Mouse (Mus musculus): ENCODE results near the gene 9130019O22Rik. TPM values are rescaled to one million over a fixed set of nuclear protein-coding genes. Genes with fewer than 3 reads are reported as not detected.
"Not testable (repeated sequence)": the region's sequence is repeated elsewhere in the genome, so short reads cannot be mapped to it uniquely, and the experiment has no call there.

Gene 9130019O22Rik
- total RNA-seq, 2 experiments from 2014 or later = not detected

DNA sequence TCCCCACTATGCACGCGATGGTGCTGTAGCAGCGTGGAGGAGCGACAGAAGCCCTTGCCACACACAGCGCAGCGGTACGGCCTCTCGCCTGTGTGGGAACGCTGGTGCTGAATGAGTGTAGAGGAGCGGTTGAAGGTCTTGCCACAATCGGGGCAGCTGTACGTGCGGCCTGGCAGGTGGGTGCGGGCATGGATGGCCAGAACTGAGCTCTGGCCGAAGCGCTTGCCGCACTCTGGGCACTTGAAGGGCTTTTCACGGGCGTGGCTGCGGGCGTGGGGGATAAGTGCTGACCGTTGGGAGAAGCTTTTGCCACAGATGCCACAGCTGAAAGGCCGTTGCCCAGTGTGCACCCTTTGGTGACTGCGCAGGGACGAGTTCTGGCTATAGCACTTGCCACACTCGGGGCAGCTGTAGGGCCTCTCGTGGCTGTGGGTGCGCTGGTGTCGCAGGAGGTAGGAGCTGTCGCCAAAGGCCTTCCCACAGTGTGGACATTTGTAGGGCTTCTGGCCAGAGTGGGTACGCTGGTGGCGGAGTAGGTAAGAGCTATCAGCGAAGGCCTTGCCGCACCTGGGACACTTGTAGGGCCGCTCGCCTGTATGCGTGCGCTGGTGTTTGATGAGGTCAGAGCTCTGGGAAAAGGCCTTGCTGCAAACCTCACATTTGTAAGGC is 43.5 kb downstream of the 9130019O22Rik start:
- ATAC-seq (replicated peaks; ENCODE audit: low FRiP score, poor library complexity, severe bottlenecking) = no peak

- ATAC-seq (replicated peaks; ENCODE audit: low FRiP score, poor library complexity, severe bottlenecking) = no peak
These were observed 44.1 kb downstream of the 9130019O22Rik start for GRCm38 (mm10) chr7:127342888-127343287.

DNA sequence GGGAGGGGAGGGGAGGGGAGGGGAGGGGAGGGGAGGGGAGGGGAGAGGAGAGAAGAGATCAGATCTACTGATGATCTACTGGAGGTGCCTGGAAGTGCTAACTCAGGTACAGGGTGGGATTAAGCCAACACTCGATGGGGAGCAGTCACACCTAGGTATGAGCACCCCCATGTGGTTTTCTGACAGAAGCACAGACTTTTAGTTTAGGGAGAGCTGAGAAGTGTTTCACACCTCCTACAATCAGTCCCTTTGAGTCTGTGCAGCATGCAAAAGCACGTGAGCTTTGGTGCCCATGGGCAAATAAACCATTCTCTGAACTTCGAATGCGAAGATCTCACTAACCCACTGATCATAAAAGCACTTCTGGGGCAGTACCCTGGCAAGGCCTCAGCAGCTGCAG is 44.6 kb downstream of the 9130019O22Rik start:
- no peak for ATAC-seq (replicated peaks; ENCODE audit: low FRiP score, poor library complexity, severe bottlenecking)

GRCm38 (mm10) chr7:127341861-127342260 is 45.1 kb downstream of the 9130019O22Rik start:
- not testable (repeated sequence) for ATAC-seq (replicated peaks; ENCODE audit: low FRiP score, poor library complexity, severe bottlenecking)

DNA sequence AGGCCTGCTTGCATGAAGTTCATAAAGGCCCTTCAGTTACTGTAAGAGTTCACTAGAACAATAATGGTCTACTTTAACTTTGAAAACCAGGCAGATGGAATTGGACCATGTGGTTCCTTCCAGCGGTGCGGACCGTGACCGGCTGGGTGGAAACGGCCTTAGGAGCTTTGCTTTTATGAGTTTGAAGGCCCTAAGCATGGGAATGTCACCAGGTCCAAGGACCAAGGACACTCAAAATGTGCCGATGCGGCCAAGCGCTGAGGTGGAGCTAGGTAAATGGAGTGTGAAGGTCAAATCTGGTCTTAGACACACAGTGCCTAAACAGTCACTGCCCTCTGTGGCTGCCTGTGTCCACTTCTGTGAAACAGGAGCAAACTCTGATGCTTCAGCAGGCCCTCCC is 45.6 kb downstream of the 9130019O22Rik start:
- no peak for ATAC-seq (replicated peaks; ENCODE audit: low FRiP score, poor library complexity, severe bottlenecking)

DNA sequence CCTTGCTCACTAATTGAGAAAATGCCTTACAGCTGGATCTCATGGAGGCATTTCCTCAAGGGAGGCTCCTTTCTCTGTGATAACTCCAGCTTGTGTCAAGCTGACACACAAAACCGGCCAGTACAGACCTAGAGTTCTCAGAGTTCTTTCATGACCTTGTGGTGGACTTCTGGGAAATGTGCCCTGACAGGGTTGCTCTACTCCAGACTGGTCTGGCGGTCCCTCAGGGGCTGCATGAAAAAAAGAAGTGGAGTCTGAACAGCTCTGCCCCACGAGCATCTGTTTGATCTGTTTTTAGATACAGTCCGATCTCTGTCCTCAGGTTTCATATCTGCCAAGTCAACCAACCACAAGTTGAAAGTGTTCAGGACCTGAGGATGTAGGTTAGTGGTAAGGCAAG is 49.3 kb downstream of the 9130019O22Rik start:
- ATAC-seq (replicated peaks; ENCODE audit: low FRiP score, poor library complexity, severe bottlenecking) = no peak

DNA sequence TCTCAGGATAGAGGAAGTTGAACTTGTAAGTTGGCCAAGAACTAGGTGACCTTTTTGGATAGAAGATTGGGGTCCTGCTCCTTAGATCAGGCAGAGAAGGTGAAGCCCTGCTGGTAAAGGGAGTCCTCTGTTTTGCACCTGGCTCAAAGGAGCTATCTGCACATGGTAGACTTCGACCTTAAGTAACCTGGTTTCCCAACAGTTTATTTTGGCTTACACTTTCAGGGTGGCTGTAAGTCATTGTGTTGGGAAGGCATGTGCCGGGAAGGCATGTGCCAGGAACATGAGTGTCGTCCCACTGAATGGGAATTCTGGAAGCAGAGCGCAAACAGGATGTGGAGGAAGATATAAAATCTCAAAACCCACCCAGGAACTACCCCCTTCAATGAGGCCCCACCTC is 51.4 kb downstream of the 9130019O22Rik start:
- ATAC-seq (replicated peaks; ENCODE audit: low FRiP score, poor library complexity, severe bottlenecking) = no peak

DNA sequence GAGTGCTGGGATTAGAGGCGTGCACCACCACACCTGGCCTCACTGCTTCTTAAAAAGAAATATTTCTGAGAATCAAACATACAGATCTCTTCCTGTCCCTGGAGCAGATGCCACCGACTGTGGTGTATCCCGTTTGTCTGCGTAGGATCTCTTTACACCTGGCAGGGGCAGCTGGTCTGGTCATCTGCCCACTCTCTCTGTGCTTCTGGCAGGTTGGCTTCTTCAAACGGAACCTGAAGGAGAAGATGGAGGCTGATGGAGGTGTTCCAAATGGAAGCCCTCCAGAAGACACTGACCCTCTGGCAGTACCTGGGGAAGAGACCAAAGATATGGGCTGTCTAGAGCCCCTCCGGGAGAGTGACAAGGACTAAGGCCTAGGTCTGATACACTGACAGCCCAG is 53.7 kb downstream of the 9130019O22Rik start:
- ATAC-seq (replicated peaks; ENCODE audit: low FRiP score, poor library complexity, severe bottlenecking) = no peak

Other genes with a start within 250 kb of the 9130019O22Rik start
- gene Spn, start 249.3 kb downstream of the 9130019O22Rik start, total RNA-seq (2015; ENCODE audit: low replicate concordance) = 16.2 and 30.2 TPM in 2 replicates
- gene Spn, start 249.3 kb downstream of the 9130019O22Rik start, total RNA-seq (2017; ENCODE audit: low replicate concordance) = 30.8 and 32.0 TPM in 2 replicates
- 18.7 and 25.2 TPM in 2 replicates for gene Cd2bp2, start 191.1 kb downstream of the 9130019O22Rik start, total RNA-seq (2015; ENCODE audit: low replicate concordance)
- gene Cd2bp2, start 191.1 kb downstream of the 9130019O22Rik start, total RNA-seq (2017; ENCODE audit: low replicate concordance) = 43.6 and 63.3 TPM in 2 replicates
- 25.6 and 36.4 TPM in 2 replicates for gene Tbc1d10b, start 178.7 kb downstream of the 9130019O22Rik start, total RNA-seq (2015; ENCODE audit: low replicate concordance)
- gene Tbc1d10b, start 178.7 kb downstream of the 9130019O22Rik start, total RNA-seq (2017; ENCODE audit: low replicate concordance) = 85.3 and 173 TPM in 2 replicates
- gene Mylpf, start 178.3 kb downstream of the 9130019O22Rik start, total RNA-seq (2015; ENCODE audit: low replicate concordance) = 24.3 and 28.1 TPM in 2 replicates
- 25.7 and 48.9 TPM in 2 replicates for gene Mylpf, start 178.3 kb downstream of the 9130019O22Rik start, total RNA-seq (2017; ENCODE audit: low replicate concordance)
- gene Zfp553, start 154.1 kb downstream of the 9130019O22Rik start, total RNA-seq (2015; ENCODE audit: low replicate concordance) = 2.5 and 2.9 TPM in 2 replicates
- 0.77 and 10.0 TPM in 2 replicates for gene Zfp553, start 154.1 kb downstream of the 9130019O22Rik start, total RNA-seq (2017; ENCODE audit: low replicate concordance)
- 36.0 and 65.2 TPM in 2 replicates for gene Sept1, start 154.0 kb downstream of the 9130019O22Rik start, total RNA-seq (2015; ENCODE audit: low replicate concordance)
- 24.0 and 44.4 TPM in 2 replicates for gene Sept1, start 154.0 kb downstream of the 9130019O22Rik start, total RNA-seq (2017; ENCODE audit: low replicate concordance)
- gene Zfp771, start 142.9 kb downstream of the 9130019O22Rik start, total RNA-seq (2015; ENCODE audit: low replicate concordance) = 4.0 TPM in 1 of 2 replicates, not detected in the other
- gene Zfp771, start 142.9 kb downstream of the 9130019O22Rik start, total RNA-seq (2017; ENCODE audit: low replicate concordance) = 0.26 TPM in 1 of 2 replicates, not detected in the other
- gene Dctpp1, start 126.5 kb downstream of the 9130019O22Rik start, total RNA-seq (2015; ENCODE audit: low replicate concordance) = 12.2 and 21.6 TPM in 2 replicates
- 6.2 and 11.1 TPM in 2 replicates for gene Dctpp1, start 126.5 kb downstream of the 9130019O22Rik start, total RNA-seq (2017; ENCODE audit: low replicate concordance)
- gene Sephs2, start 113.1 kb downstream of the 9130019O22Rik start, total RNA-seq (2015; ENCODE audit: low replicate concordance) = 16.8 and 18.0 TPM in 2 replicates
- 25.8 and 29.0 TPM in 2 replicates for gene Sephs2, start 113.1 kb downstream of the 9130019O22Rik start, total RNA-seq (2017; ENCODE audit: low replicate concordance)
- 14.3 and 18.7 TPM in 2 replicates for gene Itgal, start 90.9 kb downstream of the 9130019O22Rik start, total RNA-seq (2015; ENCODE audit: low replicate concordance)
- 2.1 and 3.9 TPM in 2 replicates for gene Itgal, start 90.9 kb downstream of the 9130019O22Rik start, total RNA-seq (2017; ENCODE audit: low replicate concordance)
- 0.72 TPM in 1 of 2 replicates, not detected in the other for gene Zfp768, start 41.6 kb downstream of the 9130019O22Rik start, total RNA-seq (2015; ENCODE audit: low replicate concordance)
- 0.39 and 1.3 TPM in 2 replicates for gene Zfp768, start 41.6 kb downstream of the 9130019O22Rik start, total RNA-seq (2017; ENCODE audit: low replicate concordance)
- 0.42 TPM in 1 of 2 replicates, not detected in the other for gene Zfp747, start 11.1 kb downstream of the 9130019O22Rik start, total RNA-seq (2015; ENCODE audit: low replicate concordance)
- gene Zfp747, start 11.1 kb downstream of the 9130019O22Rik start, total RNA-seq (2017; ENCODE audit: low replicate concordance) = 2.4 TPM in 1 of 2 replicates, not detected in the other
- gene E430018J23Rik, start 6.5 kb upstream of the 9130019O22Rik start, total RNA-seq (2015; ENCODE audit: low replicate concordance) = not detected in 2 replicates
- gene E430018J23Rik, start 6.5 kb upstream of the 9130019O22Rik start, total RNA-seq (2017; ENCODE audit: low replicate concordance) = not detected in 2 replicates
- gene Zfp764, start 19.7 kb upstream of the 9130019O22Rik start, total RNA-seq (2015; ENCODE audit: low replicate concordance) = 1.4 TPM in 1 of 2 replicates, not detected in the other
- gene Zfp764, start 19.7 kb upstream of the 9130019O22Rik start, total RNA-seq (2017; ENCODE audit: low replicate concordance) = 1.4 TPM in 1 of 2 replicates, not detected in the other
- gene Zfp688, start 34.9 kb upstream of the 9130019O22Rik start, total RNA-seq (2015; ENCODE audit: low replicate concordance) = 5.0 and 20.9 TPM in 2 replicates
- gene Zfp688, start 34.9 kb upstream of the 9130019O22Rik start, total RNA-seq (2017; ENCODE audit: low replicate concordance) = 5.0 and 6.7 TPM in 2 replicates
- 3.2 and 3.8 TPM in 2 replicates for gene Zfp689, start 62.0 kb upstream of the 9130019O22Rik start, total RNA-seq (2015; ENCODE audit: low replicate concordance)
- 3.1 and 6.1 TPM in 2 replicates for gene Zfp689, start 62.0 kb upstream of the 9130019O22Rik start, total RNA-seq (2017; ENCODE audit: low replicate concordance)
- 147 and 172 TPM in 2 replicates for gene Prr14, start 72.4 kb upstream of the 9130019O22Rik start, total RNA-seq (2015; ENCODE audit: low replicate concordance)
- 31.9 and 84.3 TPM in 2 replicates for gene Prr14, start 72.4 kb upstream of the 9130019O22Rik start, total RNA-seq (2017; ENCODE audit: low replicate concordance)
- 103 and 125 TPM in 2 replicates for gene Fbrs, start 92.0 kb upstream of the 9130019O22Rik start, total RNA-seq (2015; ENCODE audit: low replicate concordance)
- gene Fbrs, start 92.0 kb upstream of the 9130019O22Rik start, total RNA-seq (2017; ENCODE audit: low replicate concordance) = 28.1 and 32.7 TPM in 2 replicates
- gene Srcap, start 124.8 kb upstream of the 9130019O22Rik start, total RNA-seq (2015; ENCODE audit: low replicate concordance) = 80.4 and 99.3 TPM in 2 replicates
- 77.0 and 90.5 TPM in 2 replicates for gene Srcap, start 124.8 kb upstream of the 9130019O22Rik start, total RNA-seq (2017; ENCODE audit: low replicate concordance)
- gene Gm42715, start 132.4 kb upstream of the 9130019O22Rik start, total RNA-seq (2015; ENCODE audit: low replicate concordance) = 58.7 and 63.1 TPM in 2 replicates
- gene Gm42715, start 132.4 kb upstream of the 9130019O22Rik start, total RNA-seq (2017; ENCODE audit: low replicate concordance) = 25.4 and 45.8 TPM in 2 replicates
- gene Tmem265, start 174.2 kb upstream of the 9130019O22Rik start, total RNA-seq (2015; ENCODE audit: low replicate concordance) = 6.5 TPM in 1 of 2 replicates, not detected in the other
- gene Tmem265, start 174.2 kb upstream of the 9130019O22Rik start, total RNA-seq (2017; ENCODE audit: low replicate concordance) = 1.3 TPM in 1 of 2 replicates, not detected in the other
- gene Phkg2, start 186.2 kb upstream of the 9130019O22Rik start, total RNA-seq (2015; ENCODE audit: low replicate concordance) = 58.7 and 76.0 TPM in 2 replicates
- gene Phkg2, start 186.2 kb upstream of the 9130019O22Rik start, total RNA-seq (2017; ENCODE audit: low replicate concordance) = 27.9 and 44.7 TPM in 2 replicates
- 21.8 and 32.1 TPM in 2 replicates for gene Ccdc189, start 201.4 kb upstream of the 9130019O22Rik start, total RNA-seq (2015; ENCODE audit: low replicate concordance)
- 26.7 and 41.9 TPM in 2 replicates for gene Ccdc189, start 201.4 kb upstream of the 9130019O22Rik start, total RNA-seq (2017; ENCODE audit: low replicate concordance)
- gene Rnf40, start 201.6 kb upstream of the 9130019O22Rik start, total RNA-seq (2015; ENCODE audit: low replicate concordance) = 22.0 and 49.9 TPM in 2 replicates
- gene Rnf40, start 201.6 kb upstream of the 9130019O22Rik start, total RNA-seq (2017; ENCODE audit: low replicate concordance) = 60.3 and 108 TPM in 2 replicates
- 2.2 and 5.4 TPM in 2 replicates for gene Zfp629, start 228.6 kb upstream of the 9130019O22Rik start, total RNA-seq (2015; ENCODE audit: low replicate concordance)
- 0.38 and 1.3 TPM in 2 replicates for gene Zfp629, start 228.6 kb upstream of the 9130019O22Rik start, total RNA-seq (2017; ENCODE audit: low replicate concordance)

Data from erythroid progenitor cell, adult 5-6 weeks (primary cell).